Mouse (Mus musculus): Measurements from ENCODE around the gene Ski.

Gene Ski

DNA sequence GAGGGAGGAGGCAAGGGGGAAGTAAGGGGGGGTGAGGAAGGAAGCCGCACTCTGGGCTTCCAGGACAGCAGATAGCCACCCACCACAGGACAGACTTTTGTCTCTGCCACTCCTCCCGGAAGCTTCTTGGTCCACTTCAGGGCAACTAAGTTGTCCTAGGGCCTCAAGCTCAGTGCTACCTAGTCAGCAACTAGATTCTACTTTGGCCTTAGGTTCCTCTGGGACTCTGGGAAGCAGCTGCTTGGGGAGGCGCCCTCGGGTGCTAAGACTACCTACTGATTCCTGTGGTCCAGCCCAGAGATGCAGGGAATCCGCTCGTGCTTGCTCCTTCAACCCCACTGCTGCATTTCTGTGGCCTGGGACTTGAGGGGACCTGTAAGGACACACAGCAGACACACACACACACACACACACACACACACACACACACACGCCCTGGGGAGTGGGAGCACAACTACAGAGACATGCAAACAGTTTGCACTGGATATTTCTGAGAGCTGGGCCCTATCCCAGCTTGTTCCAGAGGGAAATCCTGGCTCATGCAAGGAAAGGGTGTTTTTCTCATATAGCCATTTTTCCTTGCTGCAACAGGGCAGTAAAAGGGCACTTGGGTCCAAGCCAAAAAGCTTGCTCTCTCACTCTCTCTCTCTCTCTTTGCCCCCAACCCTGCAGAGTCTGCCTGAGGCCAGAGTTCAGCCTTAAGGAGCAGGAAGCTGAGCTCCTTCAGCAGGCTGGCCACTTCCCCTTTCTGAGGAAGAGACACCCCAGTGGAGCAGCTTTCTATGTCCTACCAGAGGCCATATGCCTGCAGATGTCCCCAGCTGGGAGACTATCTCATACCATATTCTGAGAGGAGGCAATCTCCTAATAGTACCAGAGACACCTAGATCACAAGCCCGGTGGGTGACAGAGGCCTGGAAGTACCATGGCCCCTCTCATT, 12.2 kb upstream of the Ski start:
- peak; percentile 68 for DNase-seq (ENCODE audit: inconsistent ontology term)

DNA sequence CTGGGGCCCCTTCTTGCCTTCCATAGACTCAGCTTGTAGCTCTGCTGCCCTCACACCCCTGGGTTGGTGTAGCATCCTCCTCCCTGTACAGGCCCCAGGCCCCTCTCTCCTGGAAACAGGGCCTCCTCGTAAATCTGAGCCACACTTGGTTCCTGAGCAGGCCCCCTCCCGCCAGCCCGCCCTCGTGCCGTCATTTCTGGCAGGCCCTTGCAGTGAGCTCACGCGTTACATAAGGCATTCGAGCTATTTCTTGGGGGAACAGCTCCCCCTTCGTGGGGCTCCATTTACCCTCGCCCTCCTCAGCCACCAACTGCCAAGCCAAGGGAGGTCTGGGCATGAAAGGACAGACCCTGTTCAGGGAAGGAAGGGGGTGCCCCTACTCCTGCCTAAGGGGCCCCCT, 11.5 kb upstream of the Ski start:
- peak; percentile 95 for DNase-seq (ENCODE audit: inconsistent ontology term)

GRCm38 (mm10) chr4:155228461-155228860, 6.1 kb upstream of the Ski start:
- no peak for DNase-seq (ENCODE audit: inconsistent ontology term)

- no peak for DNase-seq (ENCODE audit: inconsistent ontology term)
These were observed 5.6 kb upstream of the Ski start for GRCm38 (mm10) chr4:155227986-155228385.

DNA sequence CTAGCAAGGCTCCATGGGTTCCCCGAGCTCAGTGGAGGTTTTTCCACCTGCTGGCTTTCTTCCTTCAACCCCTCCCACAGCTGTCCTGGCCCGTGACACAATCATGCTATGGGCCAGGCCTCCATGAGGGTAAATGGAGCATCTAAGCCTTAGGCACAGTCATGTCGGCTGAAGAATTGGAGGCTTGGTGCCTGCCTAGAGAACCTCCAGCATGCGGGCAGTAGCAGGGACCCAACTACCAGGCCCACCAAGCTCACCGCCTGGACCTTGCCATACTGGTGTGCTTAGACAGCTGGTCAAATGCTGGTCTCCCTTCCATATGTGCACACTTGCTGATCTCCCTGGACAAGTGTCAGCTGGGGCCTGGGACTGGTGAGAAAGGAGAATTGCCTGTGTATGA, 3.5 kb upstream of the Ski start:
- no peak for DNase-seq (ENCODE audit: inconsistent ontology term)

DNA sequence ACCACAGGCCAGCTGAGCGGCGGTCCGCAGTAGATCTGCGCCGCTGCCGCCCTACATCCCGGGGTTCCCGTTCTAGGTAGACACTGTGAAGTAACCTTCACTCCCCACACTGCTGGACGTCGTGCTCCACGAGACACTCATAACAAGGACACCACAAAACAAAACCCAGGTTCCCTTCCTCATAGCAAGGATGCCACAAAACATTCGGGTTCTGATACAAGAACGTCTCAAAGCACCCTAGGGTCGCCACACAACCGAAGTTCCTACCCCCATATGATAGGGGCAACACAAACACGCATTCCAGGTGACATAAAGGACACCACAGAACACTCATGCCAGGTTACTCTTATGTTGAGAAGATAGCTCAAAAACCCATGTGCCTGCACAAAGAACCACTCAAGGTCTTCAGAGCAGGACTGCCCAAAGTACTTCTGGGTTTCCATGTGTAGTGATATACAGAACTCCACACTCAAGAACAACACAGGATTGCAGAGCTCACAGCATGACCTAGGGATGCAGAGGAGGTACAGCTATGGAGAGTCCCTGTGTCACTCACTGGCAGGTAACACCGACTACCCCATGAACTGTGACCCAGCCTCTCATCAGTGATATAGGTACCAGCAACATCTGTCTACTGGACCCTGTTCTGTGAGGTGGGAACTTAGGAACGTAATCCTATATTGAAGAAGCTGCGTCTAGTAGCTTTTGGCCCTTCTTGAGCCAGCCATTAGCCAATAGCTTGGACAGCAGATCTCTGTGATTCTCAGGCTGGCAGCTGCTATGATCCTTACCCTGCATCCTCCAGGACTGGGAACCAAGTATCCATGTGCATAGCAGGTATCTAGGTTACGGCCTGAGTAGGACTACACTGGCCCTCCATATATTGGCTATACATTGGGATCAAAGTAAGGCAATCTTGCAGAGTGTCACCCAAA, 1.5 kb upstream of the Ski start:
- DNase-seq (ENCODE audit: inconsistent ontology term): no peak

GRCm38 (mm10) chr4:155222841-155223593, 625 bp upstream of the Ski start:
- peak; percentile 99 for DNase-seq (ENCODE audit: inconsistent ontology term)

- DNase-seq (ENCODE audit: inconsistent ontology term): peak; percentile 61
These were observed 517 bp downstream of the Ski start for GRCm38 (mm10) chr4:155221599-155222551.

GRCm38 (mm10) chr4:155221106-155221505, 1.3 kb downstream of the Ski start:
- no peak for DNase-seq (ENCODE audit: inconsistent ontology term)

DNA sequence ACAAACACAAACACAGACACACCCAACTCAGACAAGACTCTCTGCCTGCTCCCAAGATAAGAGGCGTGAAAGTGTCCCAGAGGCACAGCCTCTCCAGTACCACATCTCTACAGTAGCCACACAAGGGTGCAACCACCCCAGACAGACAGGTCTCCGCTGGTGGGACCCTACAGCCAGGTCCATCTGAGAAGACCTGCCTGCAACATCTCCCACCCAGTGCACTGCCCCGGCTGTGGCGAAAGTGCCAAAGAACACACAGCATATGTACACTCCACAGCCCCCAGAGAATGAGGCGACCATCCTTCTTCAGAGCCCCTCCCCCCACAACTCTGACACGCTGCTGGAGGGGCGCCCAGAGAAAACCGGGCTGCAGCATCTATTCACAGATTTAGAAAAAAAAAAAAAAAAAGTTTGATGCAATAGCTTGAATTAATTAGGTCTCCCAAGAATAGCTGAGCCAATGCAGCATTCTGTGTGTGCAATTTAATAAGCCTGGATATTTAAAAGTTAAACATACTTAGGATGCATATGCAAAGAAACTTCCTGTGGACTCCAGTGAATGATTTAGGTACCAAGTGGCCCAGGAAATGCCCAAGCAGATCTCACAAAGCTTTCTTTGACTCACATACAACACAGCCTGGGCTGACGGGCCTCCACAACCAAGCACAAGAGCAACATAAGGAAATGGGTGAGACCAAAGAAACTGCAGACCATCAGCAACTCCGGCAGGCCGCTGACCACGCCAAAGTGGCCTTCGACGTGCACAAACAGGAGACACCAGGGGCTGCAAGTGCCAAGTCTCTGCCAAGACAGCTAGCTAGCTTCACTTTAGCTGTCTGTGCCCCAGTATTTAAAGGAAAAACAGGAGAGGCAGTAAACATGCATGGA, 1.9 kb downstream of the Ski start:
- peak; percentile 39 for DNase-seq (ENCODE audit: inconsistent ontology term)

- DNase-seq (ENCODE audit: inconsistent ontology term): peak; percentile 29
These were observed 2.9 kb downstream of the Ski start for GRCm38 (mm10) chr4:155219271-155220212.

DNA sequence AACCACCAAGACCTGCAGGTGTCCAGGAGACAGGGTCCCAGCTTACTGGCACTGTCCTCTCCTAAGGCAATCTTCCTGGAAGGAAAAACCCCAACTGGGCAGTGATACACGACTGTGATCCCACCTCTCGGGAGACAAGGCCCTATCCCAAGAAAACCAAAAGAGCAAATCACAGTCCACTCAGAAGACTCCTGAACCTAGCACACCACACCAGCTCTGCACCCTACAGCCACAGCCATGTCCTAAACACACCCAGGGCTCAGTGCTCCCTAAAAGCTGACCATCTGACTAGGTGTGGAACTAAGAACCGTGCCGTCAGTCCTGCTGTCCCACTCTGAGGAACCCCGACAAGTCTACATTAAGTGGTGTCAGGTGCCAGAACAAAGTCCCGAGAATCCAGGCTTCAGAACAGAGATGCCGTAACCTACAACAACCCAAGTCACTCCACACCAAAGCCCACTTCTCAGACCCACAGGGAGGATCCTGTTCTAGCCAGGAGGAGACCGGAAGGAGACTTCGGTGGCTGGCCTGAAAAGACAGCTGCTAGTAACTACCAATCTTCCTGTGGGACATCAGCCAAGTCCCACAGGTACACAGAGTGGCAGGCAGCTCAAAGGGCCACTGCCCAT, 4.2 kb downstream of the Ski start:
- no peak for DNase-seq (ENCODE audit: inconsistent ontology term)

DNA sequence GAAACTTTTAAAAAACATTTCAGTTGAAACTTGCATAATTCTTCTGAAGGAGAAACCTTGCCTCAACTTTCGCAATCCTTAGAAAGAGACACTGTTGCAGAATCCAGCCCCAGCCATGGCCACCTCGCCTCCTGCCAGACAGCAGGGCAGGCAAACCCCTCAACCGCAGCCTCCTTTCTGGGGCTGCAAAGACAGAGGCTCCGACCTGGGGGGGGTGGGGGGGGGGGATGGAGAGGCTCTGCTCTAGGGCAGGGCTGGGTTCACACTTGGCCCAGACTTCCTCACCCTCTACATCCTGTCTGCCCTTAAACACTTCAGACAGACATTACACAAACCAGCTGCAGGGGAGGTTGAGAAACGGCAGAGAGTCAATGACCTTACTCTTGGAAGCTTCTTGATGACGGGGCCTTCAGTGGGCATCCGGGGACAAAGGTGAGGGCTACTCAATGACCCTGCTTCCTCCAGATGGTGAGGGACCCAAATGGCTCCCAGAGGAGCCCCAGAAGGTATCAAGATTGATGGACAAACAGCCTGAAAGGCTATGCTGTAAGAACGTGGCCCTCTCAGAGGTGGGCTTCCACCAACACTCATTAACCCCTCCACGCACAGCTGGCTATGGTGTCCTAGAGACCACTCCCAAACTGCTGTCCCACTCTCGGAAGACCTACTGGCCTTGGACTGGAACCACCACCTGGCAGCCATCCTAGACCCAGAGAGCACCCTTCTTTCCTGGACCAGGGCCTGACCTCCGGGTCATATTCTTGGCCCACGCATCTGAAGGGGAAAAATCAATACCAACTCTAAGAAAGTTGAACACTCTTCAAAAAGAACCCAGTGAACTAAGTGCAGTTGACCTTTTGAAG, 4.9 kb downstream of the Ski start:
- DNase-seq (ENCODE audit: inconsistent ontology term): peak; percentile 41

DNA sequence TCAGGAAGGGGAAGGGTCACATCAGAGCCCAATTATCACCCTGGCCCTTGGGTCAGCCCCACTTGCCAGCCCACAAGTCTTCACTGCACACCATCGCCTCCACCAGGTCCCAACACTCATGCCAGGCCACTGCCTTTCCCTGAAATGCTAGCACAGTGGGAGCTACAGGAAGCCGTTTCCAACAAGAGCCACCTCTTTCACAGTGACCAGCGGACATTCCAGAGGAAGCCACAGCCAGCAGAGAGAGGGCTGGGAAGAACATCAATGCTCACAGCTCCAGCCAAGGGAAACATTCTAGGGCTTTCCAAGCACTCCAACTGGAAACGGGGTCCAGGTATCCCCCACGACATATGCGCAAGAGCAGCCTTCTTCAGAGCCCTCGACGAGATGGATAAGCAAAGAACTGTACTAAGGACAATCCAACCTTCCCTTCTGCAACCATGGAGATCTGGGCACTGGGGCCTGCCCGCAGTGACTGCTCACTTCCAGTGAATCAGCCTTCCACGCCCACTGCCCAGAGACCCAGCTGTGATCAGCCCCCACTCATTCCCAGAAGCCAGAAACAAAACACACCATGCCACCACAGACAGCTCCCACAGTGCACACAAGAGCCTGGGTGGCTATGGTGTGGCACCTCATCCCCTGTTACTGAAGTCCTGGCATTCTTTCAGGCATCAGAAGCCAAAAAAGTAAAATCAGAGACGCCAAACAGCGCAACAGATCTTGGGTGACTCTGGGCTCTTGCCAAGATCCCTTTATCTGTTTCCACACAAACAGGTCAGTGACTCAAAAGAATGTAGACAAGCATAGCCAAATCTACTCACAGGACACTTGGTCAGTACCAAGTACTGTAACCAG, 6.4 kb downstream of the Ski start:
- peak; percentile 94 for DNase-seq (ENCODE audit: inconsistent ontology term)

GRCm38 (mm10) chr4:155215203-155215602, 7.2 kb downstream of the Ski start:
- peak; percentile 57 for DNase-seq (ENCODE audit: inconsistent ontology term)

- no peak for DNase-seq (ENCODE audit: inconsistent ontology term)
These were observed 7.6 kb downstream of the Ski start for GRCm38 (mm10) chr4:155214793-155215192.
